Mouse (Mus musculus): ENCODE results near the gene Mycbp. TPM values are rescaled to one million over a fixed set of nuclear protein-coding genes. Genes with fewer than 3 reads are reported as not detected.

Gene Mycbp
- total RNA-seq (2021), result 10 to 100 TPM; 46.0 to 50.3 TPM
- long read RNA-seq, experiment 1, transcript Mycbp-202 (4 exons, 1,536 nt), result minor isoform, 5 of 73 reads
- long read RNA-seq, experiment 1, transcript Mycbp-201 (5 exons, 1,685 nt), result major isoform, 59 of 73 reads
- long read RNA-seq, experiment 1, partial matches to known transcripts, result 1 of 73 reads
- long read RNA-seq, experiment 1, other reads (novel, unspliced or antisense), result 3 of 73 reads
- long read RNA-seq, experiment 2, transcript Mycbp-201 (5 exons, 1,685 nt), result major isoform, 41 of 48 reads
- long read RNA-seq, experiment 2, partial matches to known transcripts, result 0 of 48 reads
- long read RNA-seq, experiment 2, other reads (novel, unspliced or antisense), result 4 of 48 reads

- peak; percentile 100 for DNase-seq
These were observed at the start of gene Mycbp for GRCm38 (mm10) chr4:123904333-123905125. Gene Mycbp (plus strand): TSS chr4:123904832.

DNA sequence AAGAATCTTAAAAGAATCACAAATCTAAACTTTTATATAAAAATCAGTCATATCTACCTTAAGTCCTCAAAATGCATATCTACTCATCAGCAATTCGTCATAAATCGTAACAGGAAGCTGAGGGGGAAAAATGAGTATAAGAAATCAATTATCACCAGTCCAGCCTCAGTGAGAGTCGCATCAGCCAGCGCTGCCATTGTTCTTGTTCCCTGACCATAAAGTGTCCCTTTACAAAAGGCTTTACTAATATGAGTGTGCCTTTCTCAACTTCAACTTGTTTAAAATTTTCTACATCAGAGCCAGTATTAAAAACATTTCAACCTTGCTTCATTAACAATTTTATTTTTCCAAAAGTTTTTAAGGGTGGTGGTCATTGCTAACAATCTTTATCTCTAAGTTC is 47.7 kb upstream of the Mycbp start:
- DNase-seq, result no peak

GRCm38 (mm10) chr4:123858090-123858489 is 46.5 kb upstream of the Mycbp start:
- no peak for DNase-seq

GRCm38 (mm10) chr4:123859379-123859778 is 45.3 kb upstream of the Mycbp start, which contains the start of gene 4933427I04Rik:
Gene 4933427I04Rik (plus strand): TSS chr4:123859679.
- DNase-seq, result no peak

DNA sequence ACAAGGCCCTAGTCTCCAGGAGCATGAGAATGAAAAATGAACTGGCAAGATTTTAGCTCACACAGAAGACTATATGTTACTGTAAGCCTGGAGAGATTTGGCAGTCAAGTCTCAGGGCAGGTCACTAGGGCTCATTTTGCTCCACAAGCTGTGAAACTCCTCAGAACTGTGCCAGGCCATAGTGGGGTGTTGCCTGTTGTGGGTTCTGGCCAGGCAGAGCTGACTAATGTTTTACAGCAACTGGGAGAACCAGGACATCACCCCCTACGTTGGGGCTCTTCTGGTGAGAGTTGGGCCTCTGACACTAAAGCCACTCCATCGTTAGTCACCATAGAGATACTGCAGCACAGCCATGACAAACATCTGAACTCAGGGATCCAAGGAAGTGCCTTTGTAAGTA is 44.8 kb upstream of the Mycbp start:
- DNase-seq, result no peak

DNA sequence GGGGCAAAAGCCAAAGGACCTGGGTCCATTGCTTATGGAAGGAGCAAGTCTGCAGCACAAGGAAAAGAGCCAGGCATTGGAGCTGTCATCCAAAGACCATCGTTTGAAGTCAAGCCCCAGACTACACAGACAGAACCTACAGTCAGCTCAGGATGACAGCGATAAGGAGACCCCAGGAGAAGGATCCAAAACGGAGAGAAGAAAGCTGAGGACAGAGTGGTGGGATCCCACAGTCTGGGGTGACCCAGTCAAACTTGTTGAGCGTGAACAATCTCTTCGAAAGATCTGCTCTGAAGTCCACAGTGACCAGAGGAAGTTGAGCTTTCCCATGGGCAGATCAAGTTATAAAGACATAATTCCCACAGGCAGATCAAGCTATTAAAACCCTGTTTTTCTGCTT is 44.0 kb upstream of the Mycbp start:
- DNase-seq, result no peak

GRCm38 (mm10) chr4:123893726-123894125 is 10.9 kb upstream of the Mycbp start:
- no peak for DNase-seq

GRCm38 (mm10) chr4:123894295-123894694 is 10.3 kb upstream of the Mycbp start:
- no peak for DNase-seq

DNA sequence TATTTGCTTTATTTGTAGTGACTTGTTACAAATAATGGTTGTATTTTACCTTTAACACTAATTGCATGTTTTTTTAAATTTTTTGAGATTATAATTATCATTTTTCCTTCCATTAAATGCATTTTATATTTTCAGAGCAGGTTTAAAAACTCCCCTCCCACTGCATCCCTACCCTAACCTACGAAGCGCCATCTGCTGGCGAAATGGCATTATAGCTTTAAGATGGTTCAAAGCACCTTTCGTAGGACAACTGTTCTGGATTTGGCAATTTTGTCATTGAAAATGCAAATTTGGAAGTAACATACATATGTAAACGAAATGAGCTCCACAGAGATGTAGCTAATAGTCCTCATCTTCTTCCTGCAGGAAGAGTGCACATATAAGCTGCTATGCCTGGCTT is 5.9 kb upstream of the Mycbp start:
- DNase-seq, result peak; percentile 69

DNA sequence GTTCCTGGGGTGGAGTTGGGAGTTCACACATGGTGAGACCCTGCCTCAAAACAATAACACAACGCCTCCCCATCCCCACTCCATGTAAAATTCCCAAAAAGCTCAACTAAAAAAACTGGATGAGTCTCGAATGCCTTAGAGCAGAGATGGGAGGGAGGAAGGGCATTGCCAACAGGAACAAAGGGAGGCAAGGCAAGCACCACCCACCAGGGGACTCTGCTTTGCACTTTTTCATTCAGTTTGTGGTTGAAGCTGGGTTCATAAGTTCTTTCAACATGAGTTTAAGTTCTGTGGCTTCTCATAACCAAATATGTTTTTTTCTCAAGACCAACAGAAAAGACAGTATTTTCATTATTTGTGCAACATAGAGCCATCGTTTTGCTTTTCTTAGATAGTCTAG is 1.2 kb upstream of the Mycbp start:
- DNase-seq, result no peak

GRCm38 (mm10) chr4:123905126-123905668 is 565 bp downstream of the Mycbp start:
- peak; percentile 54 for DNase-seq

GRCm38 (mm10) chr4:123911503-123911902 is 6.9 kb downstream of the Mycbp start:
- DNase-seq, result no peak

DNA sequence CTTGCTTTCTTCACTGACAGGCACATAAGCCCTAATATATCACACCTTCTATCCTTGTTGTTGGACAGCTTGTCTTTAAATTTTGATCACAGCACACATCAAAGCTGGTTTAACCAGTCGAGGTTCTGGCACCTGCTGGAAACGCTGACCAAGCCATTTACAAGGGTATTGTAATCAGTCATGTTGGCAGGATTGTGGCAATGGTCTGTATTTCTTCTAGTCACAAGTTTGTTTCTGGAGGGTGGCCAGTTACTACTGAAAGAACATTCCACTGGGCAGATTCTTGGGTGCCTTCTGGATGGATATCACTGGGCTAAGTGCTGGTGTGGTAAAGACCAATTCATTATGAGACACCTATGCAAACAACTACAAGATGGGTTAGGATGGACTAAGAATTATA is 7.8 kb downstream of the Mycbp start:
- peak; percentile 39 for DNase-seq

DNA sequence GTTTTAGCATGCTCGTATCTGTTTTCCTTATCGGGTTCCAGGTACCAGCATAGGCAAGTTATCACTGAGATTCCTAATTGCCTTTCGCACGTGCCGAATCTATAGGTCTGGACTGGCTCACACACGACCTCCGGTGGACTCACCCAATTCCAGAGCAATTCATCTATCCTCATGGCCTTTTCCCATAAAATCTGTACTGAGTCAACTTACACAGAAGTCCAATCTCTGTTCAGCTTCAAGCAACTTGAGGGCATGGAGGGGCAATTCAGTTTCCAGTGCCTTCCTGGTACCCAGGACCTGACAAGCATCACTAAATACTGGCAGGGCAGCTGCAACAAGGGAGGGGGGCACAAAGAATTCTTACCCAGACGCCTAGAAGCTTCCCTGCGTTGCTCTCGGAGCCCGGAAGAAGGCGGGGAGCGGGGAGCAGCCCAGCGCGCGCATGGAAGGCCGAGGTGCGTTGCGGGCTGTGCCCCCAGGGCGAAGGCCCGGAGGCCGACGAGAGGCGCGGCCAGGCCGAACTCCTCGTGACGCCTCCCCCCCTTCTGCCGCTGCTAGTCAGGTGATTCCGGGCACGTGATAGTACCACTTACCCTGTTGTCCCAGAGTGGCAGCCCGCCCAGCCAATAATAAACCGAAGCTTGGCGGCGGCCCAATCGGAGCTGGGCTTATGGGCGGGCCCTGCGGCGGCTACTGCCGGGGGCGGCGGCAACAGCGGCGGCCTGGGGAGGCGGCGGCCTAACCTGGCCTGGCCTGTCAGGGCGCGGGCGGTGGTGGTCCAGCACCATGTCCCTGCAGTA is 12.3 kb downstream of the Mycbp start, which contains the start of gene Rragc:
Rragc (plus strand) TSS at position 699 of the 800 bp plus-strand sequence.
- peak; percentile 100 for DNase-seq

DNA sequence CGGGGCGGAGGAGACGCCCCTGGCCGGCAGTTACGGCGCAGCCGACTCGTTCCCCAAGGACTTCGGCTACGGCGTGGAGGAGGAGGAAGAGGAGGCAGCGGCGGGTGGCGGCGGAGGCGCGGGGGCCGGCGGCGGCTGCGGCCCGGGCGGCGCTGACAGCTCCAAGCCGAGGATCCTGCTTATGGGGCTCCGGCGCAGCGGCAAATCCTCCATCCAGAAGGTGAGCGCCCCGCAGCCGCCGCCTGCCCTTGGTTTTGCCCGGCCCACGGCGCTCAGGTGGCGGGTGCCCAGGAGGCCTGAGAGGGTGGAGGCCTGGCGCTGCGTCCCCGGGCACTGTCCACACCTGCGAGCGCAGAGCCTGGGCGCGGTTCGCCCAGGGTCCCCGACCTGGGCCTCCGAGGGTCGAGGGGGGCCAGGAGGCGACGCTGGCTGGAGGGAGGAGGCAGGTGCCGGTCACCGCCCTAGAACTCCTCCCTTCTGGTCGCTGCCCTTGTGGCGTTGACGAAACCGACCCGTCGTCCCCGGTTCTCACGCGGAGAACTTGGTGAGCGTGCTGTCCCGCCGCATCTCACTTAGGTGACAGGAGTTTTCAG is 13.0 kb downstream of the Mycbp start, which contains the start of gene 4930535I16Rik:
4930535I16Rik (minus strand) TSS at position 475 of the 593 bp plus-strand sequence.
- peak; percentile 66 for DNase-seq

- DNase-seq, result no peak
These were observed 14.2 kb downstream of the Mycbp start for GRCm38 (mm10) chr4:123918851-123919250.

GRCm38 (mm10) chr4:123921055-123921565 is 16.5 kb downstream of the Mycbp start:
- peak; percentile 36 for DNase-seq

DNA sequence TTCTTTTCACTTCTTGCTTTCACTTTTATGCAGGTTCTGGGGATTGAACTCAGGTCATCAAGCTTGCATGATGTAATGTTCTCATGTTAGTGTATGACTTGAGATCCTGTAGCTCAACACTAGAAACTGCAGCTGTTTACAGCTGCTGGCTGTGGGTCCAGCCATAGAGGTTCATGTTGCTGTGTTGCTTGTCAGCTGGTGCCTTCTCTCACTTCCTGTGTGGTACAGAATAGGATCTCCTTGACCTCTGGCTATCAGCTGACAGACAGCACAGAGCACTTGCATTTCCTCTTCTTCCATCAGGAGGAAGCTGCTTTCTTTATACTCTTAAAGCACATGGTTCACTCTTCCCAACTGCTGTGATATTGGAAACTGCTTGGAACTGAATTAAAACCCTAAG is 23.3 kb downstream of the Mycbp start:
- no peak for DNase-seq

DNA sequence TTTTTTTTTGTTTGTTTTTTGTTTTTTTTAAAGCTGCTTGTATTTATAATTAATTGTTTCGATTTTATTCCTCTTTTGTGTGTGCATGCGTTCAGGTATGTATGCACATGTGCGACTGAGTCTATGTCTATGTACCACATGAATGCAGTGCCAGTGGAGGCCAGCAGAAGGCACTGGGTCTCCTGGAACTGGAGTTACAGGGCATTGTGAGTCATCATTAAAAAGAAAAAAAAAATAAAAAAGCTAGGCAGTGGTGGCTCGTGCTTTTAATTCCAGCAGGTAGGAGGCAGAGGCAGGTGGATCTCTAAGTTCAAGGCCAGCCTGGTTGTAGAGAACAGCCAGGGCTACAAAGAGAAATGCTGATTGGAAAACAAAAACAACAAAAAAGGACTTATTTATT is 25.4 kb downstream of the Mycbp start:
- no peak for DNase-seq

DNA sequence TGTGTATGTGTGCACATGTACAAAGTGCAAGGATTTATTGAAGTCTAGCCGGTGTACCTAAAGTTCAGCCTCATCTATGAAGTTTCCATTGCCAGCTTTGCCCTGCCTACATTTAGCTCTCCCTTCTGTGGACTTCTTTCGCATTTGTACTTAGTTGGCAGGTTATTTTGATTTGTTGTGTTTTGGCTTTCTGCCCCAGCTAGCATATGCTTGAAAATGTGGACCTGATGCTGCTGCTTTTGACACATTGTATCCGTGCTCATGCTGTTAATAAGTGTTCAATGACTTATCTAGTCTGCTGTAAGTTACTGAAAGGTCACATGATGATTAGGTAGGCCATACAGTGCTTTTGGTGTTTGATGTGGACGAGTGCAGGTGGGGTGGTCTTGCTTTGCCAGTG is 29.7 kb downstream of the Mycbp start:
- DNase-seq, result no peak

- DNase-seq, result no peak
These were observed 31.4 kb downstream of the Mycbp start for GRCm38 (mm10) chr4:123936059-123936458.
